7 mouse cellular contexts compared by ENCODE assay signal in the genomic region with DNA sequence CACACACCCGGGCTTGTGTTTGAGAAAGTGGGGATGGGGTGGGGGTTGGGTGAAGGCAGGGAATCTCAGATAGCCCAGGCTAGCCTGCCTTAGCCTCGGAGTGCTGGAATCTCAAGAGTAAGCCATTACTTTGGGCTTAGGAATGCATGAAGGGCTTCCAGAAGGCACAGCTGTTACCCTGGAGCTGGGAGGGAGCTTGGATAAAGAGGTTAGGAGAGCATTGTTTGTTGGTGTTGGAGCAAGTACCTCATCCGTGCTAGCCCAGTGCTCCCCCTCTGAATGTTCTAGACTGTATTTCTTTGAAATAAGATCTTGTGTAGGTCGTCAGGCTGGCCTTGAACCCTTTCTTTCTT. TPM values are rescaled to one million over a fixed set of nuclear protein-coding genes. Genes with fewer than 3 reads are reported as not detected.
DNase-seq lines count a peak whose midpoint lies in the region; ATAC-seq lines count a peak whose summit lies in the region.

No protein-coding gene starts in this region.

- intact Hi-C loops in gastrocnemius, postnatal 36 days (cut with DNase I): no loop called here

- peak overlapping the region; percentile 56 for H3K4me3 ChIP-seq in lung, embryonic 16.5 days (ENCODE audit: low read length)
- peak overlapping the region; percentile 47 for H3K4me3 ChIP-seq in embryonic facial prominence, embryonic 13.5 days
- peak overlapping the region; percentile 27 for H3K4me3 ChIP-seq in limb, embryonic 11.5 days (ENCODE audit: low read depth, low read length)
- H3K4me3 ChIP-seq in stomach, embryonic 14.5 days (ENCODE audit: low read depth, low read length): peak overlapping the region; percentile 37

- H3K36me3 ChIP-seq in lung, embryonic 16.5 days (ENCODE audit: control insufficient read depth, insufficient read depth, low read length): no peaks in the 10 kb centered on the region
- no peaks in the 10 kb centered on the region for H3K36me3 ChIP-seq in embryonic facial prominence, embryonic 13.5 days
- H3K36me3 ChIP-seq in limb, embryonic 11.5 days (ENCODE audit: control insufficient read depth, insufficient read depth, low read length): no peaks in the 10 kb centered on the region
- no peaks in the 10 kb centered on the region for H3K36me3 ChIP-seq in stomach, embryonic 14.5 days (ENCODE audit: control insufficient read depth, insufficient read depth, low read length)

- peak overlapping the region; percentile 67 for H3K4me2 ChIP-seq in lung, embryonic 16.5 days (ENCODE audit: low read depth, low read length)
- H3K4me2 ChIP-seq in embryonic facial prominence, embryonic 13.5 days: peak overlapping the region; percentile 76
- H3K4me2 ChIP-seq in limb, embryonic 11.5 days (ENCODE audit: low read depth, severe bottlenecking): peak overlapping the region; percentile 62
- H3K4me2 ChIP-seq in stomach, embryonic 14.5 days (replicated peaks; ENCODE audit: low read depth, low read length): peak overlapping the region; percentile 52

- H3K9ac ChIP-seq in lung, embryonic 16.5 days (ENCODE audit: low read length): peak overlapping the region; percentile 84
- H3K9ac ChIP-seq in embryonic facial prominence, embryonic 13.5 days: peak overlapping the region; percentile 75
- H3K9ac ChIP-seq in limb, embryonic 11.5 days (ENCODE audit: low read length): peak overlapping the region; percentile 68
- H3K9ac ChIP-seq in stomach, embryonic 14.5 days (replicated peaks; ENCODE audit: low read depth, low read length): peak overlapping the region; percentile 56

- no peaks in the 10 kb centered on the region for H3K27me3 ChIP-seq in lung, embryonic 16.5 days (ENCODE audit: control insufficient read depth, insufficient read depth, low read depth, low read length)
- no peaks in the 10 kb centered on the region for H3K27me3 ChIP-seq in embryonic facial prominence, embryonic 13.5 days
- no peaks in the 10 kb centered on the region for H3K27me3 ChIP-seq in limb, embryonic 11.5 days (ENCODE audit: control insufficient read depth, insufficient read depth, low read length)
- H3K27me3 ChIP-seq in stomach, embryonic 14.5 days (ENCODE audit: control insufficient read depth, insufficient read depth, low read length): no peaks in the 10 kb centered on the region

- WGBS in lung, embryonic 16.5 days: 20% methylated on average over 4 of the region's 4 CpGs
- 9% methylated on average over 4 of the region's 4 CpGs for WGBS in embryonic facial prominence, embryonic 13.5 days
- 28% methylated on average over 4 of the region's 4 CpGs for WGBS in limb, embryonic 11.5 days
- WGBS in stomach, embryonic 14.5 days: 15% methylated on average over 4 of the region's 4 CpGs

- no peaks in the 10 kb centered on the region for H3K9me3 ChIP-seq in lung, embryonic 16.5 days (ENCODE audit: control insufficient read depth, low read length)
- H3K9me3 ChIP-seq in embryonic facial prominence, embryonic 13.5 days: no peaks in the 10 kb centered on the region
- H3K9me3 ChIP-seq in limb, embryonic 11.5 days (ENCODE audit: control insufficient read depth, low read length): no peaks in the 10 kb centered on the region
- no peaks in the 10 kb centered on the region for H3K9me3 ChIP-seq in stomach, embryonic 14.5 days (ENCODE audit: control insufficient read depth, low read depth, low read length)

- peak; percentile 5; the same call in 1 of the 2 replicates for ATAC-seq in lung, embryonic 16.5 days (ENCODE audit: low read depth)
- ATAC-seq in embryonic facial prominence, embryonic 13.5 days (ENCODE audit: insufficient number of reproducible peaks, insufficient read depth, low FRiP score, low TSS enrichment, low read depth): no peak
- no peak for ATAC-seq in limb, embryonic 11.5 days (ENCODE audit: insufficient number of reproducible peaks, low FRiP score, low TSS enrichment, low read depth)
- no peak; the same call in 1 of the 2 replicates for ATAC-seq in stomach, embryonic 14.5 days (ENCODE audit: insufficient number of reproducible peaks, insufficient read depth, low FRiP score, low read depth)

- H3K4me1 ChIP-seq in lung, embryonic 16.5 days (replicated peaks; ENCODE audit: control insufficient read depth, insufficient read depth, low read length): peaks cover 24% of the 10 kb centered on the region
- peaks cover 27% of the 10 kb centered on the region for H3K4me1 ChIP-seq in embryonic facial prominence, embryonic 13.5 days
- H3K4me1 ChIP-seq in limb, embryonic 11.5 days (ENCODE audit: control insufficient read depth, insufficient read depth, low read length): peaks cover 16% of the 10 kb centered on the region; the same call in 1 of the 2 replicates
- peaks cover 15% of the 10 kb centered on the region for H3K4me1 ChIP-seq in stomach, embryonic 14.5 days (ENCODE audit: control insufficient read depth, insufficient read depth, low read length)

- peak overlapping the region; percentile 96 for H3K27ac ChIP-seq in lung, embryonic 16.5 days (ENCODE audit: low read length)
- H3K27ac ChIP-seq in embryonic facial prominence, embryonic 13.5 days: peak overlapping the region; percentile 66
- H3K27ac ChIP-seq in limb, embryonic 11.5 days (replicated peaks; ENCODE audit: low read depth, low read length): no peak overlapping the region; the same call in 1 of the 2 replicates
- peak overlapping the region; percentile 92 for H3K27ac ChIP-seq in stomach, embryonic 14.5 days (ENCODE audit: low read length)

- no peak for DNase-seq in lung, postnatal 36 days
- DNase-seq in limb, embryonic 11.5 days (ENCODE audit: low spot score): no peak
- DNase-seq in gastrocnemius, postnatal 36 days: no peak
- no peak for DNase-seq in c-Kit-positive CD71-positive TER-119-positive erythroid progenitor cells, embryonic 14.5 days (ENCODE audit: low spot score)

RNA-seq across cellular contexts. Expression of a gene that starts 22.8 kb away (rescaled TPM):
- 16,153 and 18,603 TPM in 2 replicates for polyA plus RNA-seq in lung, embryonic 16.5 days (2015; fragmentation: Nextera tagmentation; extraction: Ambion mirVana)
- polyA plus RNA-seq in embryonic facial prominence, embryonic 13.5 days (2015; fragmentation: Nextera tagmentation; extraction: Ambion mirVana): 14,475 and 16,597 TPM in 2 replicates
- polyA plus RNA-seq in limb, embryonic 11.5 days (2014; fragmentation: Nextera tagmentation; extraction: Ambion mirVana): 16,455 and 16,911 TPM in 2 replicates
- polyA plus RNA-seq in stomach, embryonic 14.5 days (2014; fragmentation: Nextera tagmentation; extraction: Ambion mirVana): 17,142 and 17,567 TPM in 2 replicates
- 100 to 1,000 TPM; 427 to 440 TPM for total RNA-seq in gastrocnemius, postnatal 36 days (2021)

RNA-seq across cellular contexts. Expression of a gene that starts 30.8 kb away (rescaled TPM):
- 181 and 222 TPM in 2 replicates for polyA plus RNA-seq in lung, embryonic 16.5 days (2015; fragmentation: Nextera tagmentation; extraction: Ambion mirVana)
- polyA plus RNA-seq in embryonic facial prominence, embryonic 13.5 days (2015; fragmentation: Nextera tagmentation; extraction: Ambion mirVana): 392 and 441 TPM in 2 replicates
- polyA plus RNA-seq in limb, embryonic 11.5 days (2014; fragmentation: Nextera tagmentation; extraction: Ambion mirVana): 678 and 708 TPM in 2 replicates
- 232 and 251 TPM in 2 replicates for polyA plus RNA-seq in stomach, embryonic 14.5 days (2014; fragmentation: Nextera tagmentation; extraction: Ambion mirVana)
- total RNA-seq in gastrocnemius, postnatal 36 days (2021): 10 to 100 TPM in 1 of 2 experiments, 1 to 10 TPM in 1; 9.8 to 12.0 TPM

RNA-seq across cellular contexts. Expression of a gene that starts 34.2 kb away (rescaled TPM):
- polyA plus RNA-seq in lung, embryonic 16.5 days (2015; fragmentation: Nextera tagmentation; extraction: Ambion mirVana): 9.5 and 10.3 TPM in 2 replicates
- 15.0 and 15.7 TPM in 2 replicates for polyA plus RNA-seq in embryonic facial prominence, embryonic 13.5 days (2015; fragmentation: Nextera tagmentation; extraction: Ambion mirVana)
- polyA plus RNA-seq in limb, embryonic 11.5 days (2014; fragmentation: Nextera tagmentation; extraction: Ambion mirVana): 10.2 and 11.1 TPM in 2 replicates
- 9.1 and 10.5 TPM in 2 replicates for polyA plus RNA-seq in stomach, embryonic 14.5 days (2014; fragmentation: Nextera tagmentation; extraction: Ambion mirVana)
- 1 to 10 TPM; 5.7 to 6.0 TPM for total RNA-seq in gastrocnemius, postnatal 36 days (2021)
